Mouse (Mus musculus): ENCODE measurements at regions not wholly inside any gene's neighbourhood (a gene's known extent, or its start where the extent isn't known, plus 50 kb on each side); places are given as distances from the start of the nearest gene placed in this dataset.

- no peak for DNase-seq (ENCODE audit: low spot score)
These were observed 743.1 kb downstream of the Stim2 start for GRCm38 (mm10) chr5:54741440-54741839.

DNA sequence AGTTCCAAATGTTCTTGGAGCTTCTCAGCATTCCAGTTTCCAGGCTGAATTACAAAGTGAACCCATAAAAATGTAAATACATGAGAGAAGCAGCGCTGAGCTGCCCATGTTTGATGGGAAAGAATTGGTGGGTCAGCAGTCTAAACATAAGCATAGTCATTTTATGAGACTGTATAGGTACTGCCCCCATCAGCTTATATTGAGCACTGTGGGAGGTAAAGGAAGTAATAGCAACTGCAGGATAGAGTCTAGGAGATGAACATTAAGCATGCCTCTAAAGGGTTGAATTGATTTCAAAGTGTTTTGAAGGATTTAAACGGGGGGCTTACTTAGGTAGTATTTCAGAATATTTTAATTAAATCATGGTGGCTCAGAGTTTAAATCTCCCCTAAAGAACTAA lies 748.7 kb downstream of the Stim2 start:
- DNase-seq (ENCODE audit: low spot score), result no peak

GRCm38 (mm10) chr5:54753372-54753771 lies 755.1 kb downstream of the Stim2 start:
- no peak for DNase-seq (ENCODE audit: low spot score)

GRCm38 (mm10) chr5:54759657-54760056 lies 761.4 kb downstream of the Stim2 start:
- no peak for DNase-seq (ENCODE audit: low spot score)

- no peak for DNase-seq (ENCODE audit: low spot score)
These were observed 764.7 kb downstream of the Stim2 start for GRCm38 (mm10) chr5:54763019-54763418.

GRCm38 (mm10) chr5:54796953-54797450 lies 798.7 kb downstream of the Stim2 start:
- DNase-seq (ENCODE audit: low spot score), result peak; percentile 56

DNA sequence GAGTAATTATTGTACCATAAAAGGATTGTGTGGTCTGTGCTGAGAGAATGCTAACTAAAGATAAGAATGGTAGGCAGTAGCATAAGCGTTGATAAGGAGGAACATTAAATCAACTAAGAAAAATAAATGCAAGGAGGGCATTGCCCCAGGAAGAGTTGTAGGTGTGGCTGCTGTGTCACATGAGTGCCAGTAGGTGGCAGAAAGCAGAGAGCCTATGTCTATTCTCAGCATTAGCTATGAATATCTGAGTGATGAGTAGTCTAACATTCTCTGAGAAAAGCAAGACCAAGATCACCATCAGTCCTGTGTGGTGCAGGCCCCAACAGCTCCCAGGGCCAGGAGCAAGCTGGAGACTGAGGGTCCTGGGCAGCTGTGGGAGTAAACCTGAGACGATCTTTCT lies 828.8 kb downstream of the Stim2 start:
- DNase-seq (ENCODE audit: low spot score), result no peak
